Mouse (Mus musculus) gastrocnemius, postnatal 14 days (tissue): Measurements from ENCODE around the gene Ednra. TPM values are rescaled to one million over a fixed set of nuclear protein-coding genes. Genes with fewer than 3 reads are reported as not detected.

Source experiments
- DNase-seq: peaks from one replicate; pipeline ENCODE4 v3.0.0; 2021; ENCODE audit warnings: mixed read lengths
- intact Hi-C: fragments of 180-260 bp; cut with DNase I; formaldehyde crosslinking; loops from one replicate; pipeline ENCODE4 v1.15.1; 2025; ENCODE audit warnings: low total_unique reads
- total RNA-seq, 2 experiments: library from RNA; stranded (reverse); gene quantifications; 2 replicates each; pipeline ENCODE4 v1.2.3; 2021

Ednra gene
- total RNA-seq, 2 experiments from 2014 or later: 5.1 to 7.3 TPM

DNA sequence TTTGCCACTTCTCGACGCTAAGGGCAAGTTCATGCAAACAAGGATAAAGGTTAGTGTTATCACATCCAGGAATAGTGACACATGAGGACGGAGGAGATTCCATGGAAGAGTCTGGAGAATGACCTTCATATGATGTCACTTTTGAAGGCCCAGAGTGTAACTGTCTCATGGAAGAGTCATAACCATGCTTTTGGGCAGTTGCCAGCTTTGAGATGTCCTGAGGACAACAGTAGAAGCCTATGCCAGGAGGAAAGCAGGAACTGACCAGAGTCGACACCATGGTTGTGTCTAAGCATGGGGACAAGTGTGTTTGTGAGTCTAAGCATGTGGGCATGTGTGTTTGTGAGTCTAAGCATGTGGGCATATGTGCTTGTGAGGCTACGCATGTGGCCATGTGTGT lies 56.3 kb downstream of the Ednra start:
- DNase-seq: no peak
- intact Hi-C loops: no loop called here

DNA sequence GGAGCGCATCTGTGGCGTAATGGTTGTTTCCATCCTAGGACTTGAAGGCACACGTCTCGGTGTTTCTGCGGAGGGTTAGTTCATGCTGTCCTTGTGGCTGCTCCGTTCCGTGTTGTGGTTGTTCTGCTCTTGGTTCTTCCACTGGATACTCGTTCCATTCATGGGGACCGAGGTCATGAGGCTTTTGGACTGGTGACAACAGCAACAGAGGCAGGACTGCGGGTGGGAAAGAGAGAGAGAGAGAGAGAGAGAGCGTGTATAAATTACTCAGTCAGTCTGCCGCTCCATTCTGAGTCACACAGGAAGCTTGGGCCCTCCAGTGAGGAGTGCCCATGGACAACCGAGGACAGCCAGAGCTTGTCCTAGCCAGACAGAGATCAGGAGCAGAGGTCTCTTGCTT lies 59.4 kb downstream of the Ednra start:
- intact Hi-C loops: no loop called here
- DNase-seq: no peak

DNA sequence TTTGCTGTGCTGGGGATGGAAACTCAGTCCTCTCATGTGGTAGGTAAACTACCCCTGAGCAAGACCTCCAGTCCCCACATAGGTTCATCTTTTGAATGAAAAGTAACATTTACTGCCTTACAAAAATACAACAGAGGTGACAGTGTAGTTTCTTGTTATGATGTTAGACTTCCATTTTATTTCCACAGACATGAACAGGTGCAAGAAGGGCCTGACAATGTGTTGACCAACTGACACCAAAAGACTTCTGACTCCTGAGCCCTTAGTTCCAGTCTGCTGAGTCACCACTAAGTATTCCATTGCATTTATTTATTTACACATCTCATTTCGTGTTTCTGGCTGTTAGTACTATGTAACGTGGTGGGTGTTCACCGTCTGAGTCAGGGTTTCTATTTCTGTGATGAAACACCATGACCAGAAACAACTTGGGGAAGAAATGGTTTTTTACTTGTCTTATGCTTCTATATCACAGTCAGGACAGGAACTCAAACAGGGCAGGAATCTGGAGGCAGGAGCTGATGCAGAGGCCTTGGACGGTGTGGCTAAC lies 64.7 kb downstream of the Ednra start:
- no peak for DNase-seq
- intact Hi-C loops: no loop called here

DNA sequence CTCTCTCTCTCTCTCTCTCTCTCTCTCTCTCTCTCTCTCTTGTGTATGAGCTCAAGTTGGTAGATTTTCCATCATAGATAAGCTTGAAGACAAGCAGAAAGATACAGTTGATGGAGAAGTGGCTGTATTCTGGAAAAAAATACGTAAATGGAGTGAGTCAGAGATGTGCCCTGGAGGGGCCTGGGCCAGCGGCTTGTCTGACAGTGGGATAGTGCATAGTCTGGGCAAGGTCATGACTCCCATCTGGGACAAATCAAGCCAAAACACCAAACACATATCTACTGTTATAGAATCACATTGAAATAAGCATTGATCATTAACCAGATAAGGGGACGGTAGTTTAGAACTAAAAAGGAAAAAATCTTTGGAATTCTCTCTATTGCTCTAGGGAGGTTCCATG lies 65.9 kb downstream of the Ednra start:
- intact Hi-C loops: no loop called here
- DNase-seq: no peak

DNA sequence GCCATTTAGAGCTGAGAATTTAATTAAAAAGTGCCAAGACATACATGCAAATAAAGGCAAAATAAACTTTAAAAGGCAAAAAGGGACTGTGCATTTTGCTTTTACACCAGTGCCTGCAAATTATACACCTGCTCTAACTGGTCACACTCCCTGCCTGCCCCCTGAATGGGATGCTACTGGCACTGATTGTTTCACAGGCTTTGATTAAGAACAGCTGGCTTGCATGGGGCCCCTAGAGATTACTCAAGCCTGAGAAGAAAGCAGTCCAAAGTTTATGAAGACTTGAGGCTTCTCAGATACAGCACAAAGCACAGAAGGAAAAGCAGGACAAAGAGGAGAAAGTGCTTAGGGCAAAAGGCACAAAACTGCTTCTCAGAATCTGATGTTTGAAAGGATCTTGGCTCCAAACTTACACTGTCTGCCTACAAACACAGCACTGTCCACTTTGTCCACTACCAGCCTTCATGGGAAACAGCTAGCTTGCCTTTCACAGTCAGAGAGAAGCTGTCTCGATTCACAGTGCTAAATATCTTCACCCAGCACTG lies 73.5 kb downstream of the Ednra start:
- intact Hi-C loops: no loop called here
- DNase-seq: no peak

DNA sequence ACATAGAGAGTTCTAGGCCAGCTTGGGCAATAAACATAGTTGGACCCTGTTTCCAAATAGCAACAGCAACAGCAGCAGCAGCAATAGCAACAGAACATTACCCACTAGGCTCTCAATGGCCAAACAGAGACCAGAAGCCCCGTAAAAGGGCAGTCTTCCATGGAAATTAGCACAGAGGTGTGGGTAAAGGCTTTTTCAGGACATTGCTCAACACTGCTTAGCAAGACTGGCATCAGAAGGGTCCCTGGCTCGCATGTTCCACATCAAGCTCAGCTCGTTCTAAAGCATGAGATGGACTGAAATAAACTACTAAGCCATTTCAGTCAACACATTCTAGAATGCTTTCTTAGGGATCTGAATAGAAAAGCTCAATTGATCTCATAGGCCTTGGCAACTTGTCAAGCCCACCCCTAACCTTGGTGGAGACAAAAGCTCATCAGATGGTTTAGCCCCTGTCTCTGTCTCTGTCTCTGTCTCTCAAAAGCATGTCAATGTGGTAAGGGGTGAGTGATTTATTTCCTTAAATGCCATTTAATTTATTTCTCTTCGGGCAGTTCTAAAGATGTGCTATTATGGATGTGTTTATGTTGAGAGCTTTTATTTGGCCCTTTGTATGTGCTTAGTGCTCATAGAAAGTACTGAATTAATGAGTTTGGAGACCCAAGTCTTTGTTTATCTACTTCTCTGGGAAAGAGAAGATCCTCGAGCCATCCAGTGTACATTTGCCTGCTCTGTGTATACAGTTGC lies 84.0 kb downstream of the Ednra start:
- no peak for DNase-seq

DNA sequence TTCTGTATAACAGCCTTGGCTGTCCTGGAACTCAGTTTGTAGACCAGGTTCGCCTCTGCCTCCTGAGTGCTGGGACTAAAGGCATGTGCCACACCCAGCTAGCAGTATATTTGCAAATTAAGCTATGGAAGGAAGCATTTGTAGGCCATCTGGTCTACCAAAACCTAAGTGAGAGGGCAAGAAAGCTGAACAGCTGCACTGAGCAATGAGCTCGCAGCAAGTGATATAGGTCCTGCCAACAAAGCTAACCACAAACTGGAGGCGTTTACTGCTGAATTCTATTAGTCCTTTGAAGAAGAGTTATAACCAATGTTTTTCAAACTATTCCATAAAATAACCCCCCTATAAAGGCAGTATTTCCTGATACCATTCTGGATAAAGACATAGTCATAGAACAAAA lies 86.7 kb downstream of the Ednra start:
- no peak for DNase-seq
- intact Hi-C loops: no loop called here

More for the DNA sequence above, 84.0 kb downstream of the Ednra start:
- intact Hi-C loops: no loop called here

DNA sequence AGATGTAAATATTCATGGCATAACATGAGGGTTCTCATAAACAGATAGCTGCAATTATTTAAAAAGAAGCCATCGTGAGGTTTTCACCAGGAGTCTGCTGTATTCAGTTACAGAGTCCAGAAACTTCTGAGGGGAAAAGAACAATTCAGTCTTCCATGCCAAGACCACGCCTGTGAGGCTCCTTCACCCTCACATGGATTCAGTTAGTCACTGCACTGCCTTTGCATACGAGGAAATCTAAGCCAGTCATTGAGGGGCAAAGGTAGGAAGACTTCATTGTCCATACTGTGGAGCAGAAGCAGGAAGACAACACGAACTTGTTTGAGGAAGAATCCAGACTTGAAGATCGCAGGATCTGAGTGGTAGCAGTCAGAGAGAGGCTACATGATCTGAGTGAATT lies 90.2 kb downstream of the Ednra start:
- intact Hi-C loops: loop anchor here (5.0 kb wide), 1 partner anchor 368 kb away; no protein-coding TSS in a partner anchor
- DNase-seq: no peak

DNA sequence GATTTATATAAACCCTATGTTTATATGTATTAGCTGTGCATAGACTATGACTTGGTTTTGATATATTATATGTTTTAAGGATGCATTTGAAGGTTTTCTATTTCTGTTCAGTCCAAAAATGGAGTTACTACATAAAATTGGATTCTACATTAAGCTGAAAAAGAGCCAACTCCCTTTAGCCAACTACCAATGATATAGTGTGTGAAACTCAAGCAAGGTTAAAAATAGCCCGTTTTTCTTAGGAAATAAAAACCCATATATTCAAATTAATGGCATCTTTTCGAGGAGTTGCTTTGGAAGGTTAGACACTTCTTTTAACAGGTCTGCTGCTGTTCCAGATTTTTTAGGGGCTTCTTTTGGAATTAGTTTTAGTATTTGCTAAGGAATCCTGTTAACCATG lies 91.1 kb downstream of the Ednra start:
- intact Hi-C loops: loop anchor here (5.0 kb wide), 1 partner anchor 369 kb away; no protein-coding TSS in a partner anchor
- no peak for DNase-seq

DNA sequence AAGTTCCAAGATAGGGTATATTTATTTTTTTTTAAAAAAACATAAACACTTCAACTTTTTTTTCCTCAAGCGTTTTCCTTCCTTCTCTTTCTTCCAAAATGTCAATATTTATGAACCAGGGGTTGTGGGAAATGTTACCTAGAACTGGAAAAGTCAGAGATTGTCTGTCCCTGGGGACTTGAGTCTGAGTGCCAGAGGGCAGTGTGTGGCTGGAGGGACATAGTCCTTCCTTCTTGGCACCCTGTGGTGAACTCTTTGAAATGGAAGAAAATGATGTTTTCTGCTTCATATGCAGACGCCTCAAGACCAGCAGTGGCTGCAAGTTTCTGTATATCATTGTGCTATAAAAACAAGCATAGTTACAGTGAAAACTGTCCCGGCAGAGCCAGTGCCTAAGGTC lies 93.6 kb downstream of the Ednra start:
- no peak for DNase-seq
- intact Hi-C loops: loop anchor here (5.0 kb wide), 1 partner anchor 372 kb away; no protein-coding TSS in a partner anchor

DNA sequence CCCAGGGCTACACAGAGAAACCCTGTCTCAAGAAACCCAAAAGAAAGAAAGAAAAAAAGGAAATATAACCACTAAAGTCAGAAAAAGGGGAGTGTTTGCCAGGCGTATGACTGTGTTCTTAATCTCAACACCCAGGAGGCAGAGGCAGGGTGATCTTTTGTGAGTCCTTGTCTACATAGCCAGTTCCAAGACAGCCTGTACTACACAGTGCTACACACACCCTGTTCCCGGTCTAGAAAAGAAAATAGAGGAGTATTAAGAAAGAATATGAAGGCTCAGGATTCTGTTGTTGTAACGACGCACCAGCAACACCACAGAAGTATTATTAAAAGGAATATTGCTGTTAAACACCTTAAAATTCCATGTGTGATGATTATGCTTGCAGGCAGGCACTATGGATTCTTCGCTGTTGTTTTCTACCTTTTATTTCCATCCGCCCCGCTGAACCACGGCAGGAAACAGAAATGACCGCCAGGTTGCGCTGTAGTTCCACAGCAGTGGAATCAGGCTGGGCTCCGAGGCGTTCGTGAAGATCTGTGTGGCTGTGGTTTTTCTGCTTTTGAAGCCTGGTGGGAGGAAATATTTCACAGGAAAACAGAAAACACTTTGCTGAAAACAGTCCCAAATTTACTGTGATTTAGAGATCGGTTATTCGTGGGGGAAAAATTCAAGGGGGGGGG lies 94.3 kb downstream of the Ednra start:
- peak; percentile 75 for DNase-seq
- intact Hi-C loops: loop anchor here (5.0 kb wide), 1 partner anchor 372 kb away; no protein-coding TSS in a partner anchor

DNA sequence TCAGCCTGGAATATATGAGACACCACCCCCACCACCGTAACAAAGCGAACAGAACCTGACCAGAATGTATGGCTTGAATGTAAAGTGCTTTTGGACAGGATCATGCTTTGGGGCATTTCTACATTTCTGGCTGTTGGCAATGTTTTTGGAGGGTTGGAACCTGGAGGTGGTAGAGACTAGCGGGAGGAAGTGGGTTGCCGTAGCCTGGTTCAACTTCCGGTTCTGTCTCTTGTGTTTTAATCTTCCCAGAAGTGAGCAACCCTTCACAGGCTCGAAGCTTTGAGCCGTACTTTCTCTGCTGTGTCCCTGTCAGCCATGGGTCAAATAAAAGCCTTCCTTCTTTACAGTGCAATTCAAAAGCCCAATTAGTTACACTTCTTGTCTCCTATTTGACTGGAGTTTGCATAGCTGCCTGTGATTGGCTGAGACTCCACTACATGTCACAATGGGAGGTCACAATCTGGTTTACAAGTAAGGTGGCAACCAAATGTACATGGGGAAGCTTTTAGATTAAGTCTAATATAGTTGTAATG lies 100.5 kb downstream of the Ednra start:
- intact Hi-C loops: no loop called here
- DNase-seq: no peak

DNA sequence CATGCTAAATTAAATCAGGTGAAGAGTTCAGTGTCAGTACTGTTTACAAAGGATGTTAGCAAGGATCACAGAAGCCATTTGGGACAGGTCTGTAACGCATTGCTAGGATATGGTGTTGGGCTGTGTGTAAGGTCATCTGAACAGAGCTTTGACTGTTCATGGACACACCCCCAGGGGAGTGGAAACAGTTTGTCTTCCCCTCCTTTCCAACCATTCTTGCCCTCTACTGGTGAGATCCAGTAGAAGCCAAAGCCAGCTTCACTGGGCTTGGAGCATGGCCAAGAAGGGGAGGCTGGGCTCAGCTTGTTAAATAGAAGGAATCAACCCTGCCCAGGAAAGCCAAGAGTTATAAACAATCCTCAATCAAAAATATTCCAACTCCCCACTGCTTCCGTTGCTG lies 106.3 kb downstream of the Ednra start:
- DNase-seq: peak; percentile 44
- intact Hi-C loops: no loop called here

Other genes with a start within 250 kb of the Ednra start
- gene Arhgap10, start 206.5 kb downstream of the Ednra start, total RNA-seq: 10 to 100 TPM; 43.3 to 50.0 TPM
- 1 to 10 TPM; 9.0 to 9.1 TPM for gene Prmt9, start 175.1 kb downstream of the Ednra start, total RNA-seq
- gene Tmem184c, start 113.8 kb downstream of the Ednra start, total RNA-seq: 10 to 100 TPM; 11.7 to 14.5 TPM